ENCODE assay signal across 9 mouse cellular contexts in the genomic region with DNA sequence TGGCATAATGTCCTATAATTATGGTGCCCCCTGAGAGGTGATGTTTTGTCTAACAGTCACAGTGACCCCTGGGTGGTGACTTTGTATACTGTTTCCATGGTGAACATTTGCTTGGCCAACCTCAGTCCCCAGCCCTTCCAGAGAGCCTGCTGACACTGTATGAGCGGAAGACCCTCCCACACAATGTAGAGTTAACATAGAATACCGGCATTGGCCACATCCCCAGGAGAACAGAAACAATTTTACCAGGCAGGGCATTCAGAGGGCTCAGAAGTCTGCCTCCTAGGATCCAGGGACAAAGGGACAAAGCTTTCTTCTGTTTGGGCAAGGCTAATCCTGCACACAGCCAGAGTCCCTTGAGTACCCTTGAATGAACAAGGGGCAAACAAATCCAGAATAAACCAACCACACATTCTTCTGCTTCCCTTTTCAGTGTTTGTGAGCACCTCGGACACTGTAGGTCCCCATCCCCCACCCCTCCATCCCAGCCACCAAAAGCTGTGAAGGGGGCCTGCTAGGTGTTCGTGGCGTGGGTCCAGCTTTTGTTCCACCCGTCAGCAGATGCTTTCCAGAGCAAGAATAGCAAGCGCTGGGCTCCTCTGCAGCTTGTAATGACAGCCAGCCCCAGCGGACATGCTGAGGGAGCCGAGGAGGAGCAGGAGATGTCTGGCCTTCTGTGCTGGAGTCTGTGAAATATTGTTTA.
DNase-seq lines count a peak whose midpoint lies in the region; ATAC-seq and TF ChIP-seq lines count a peak whose summit lies in the region.
"Had no signal": no experiment of that assay in that cellular context is flagged by ENCODE, and none has a peak within 500 bp of the region (broad histone marks: within the 10 kb centered on the region; RNA-seq: fewer than 3 reads in every experiment).

No protein-coding gene starts in this region.

- no peaks in the 10 kb centered on the region for H3K27me3 ChIP-seq in intestine, embryonic 15.5 days (replicated peaks)
- peaks cover 6% of the 10 kb centered on the region; the same call in 1 of the 2 replicates for H3K27me3 ChIP-seq in midbrain, embryonic 12.5 days
- no peaks in the 10 kb centered on the region; the same call in 1 of the 2 replicates for H3K27me3 ChIP-seq in cerebellum, adult 2 months (ENCODE audit: control insufficient read depth, insufficient read depth, low read length)

- 0 out of 2 replicates have a peak overlapping the region, but pooled peaks have one; percentile 1 for H3K27ac ChIP-seq in intestine, embryonic 15.5 days
- peak overlapping the region; percentile 52; the same call in 1 of the 2 replicates for H3K27ac ChIP-seq in midbrain, embryonic 12.5 days (replicated peaks)
- H3K27ac ChIP-seq in cerebellum, adult 2 months (ENCODE audit: insufficient read depth, low read length), result no peak overlapping the region

- 29% methylated on average over 9 of the region's 9 CpGs for WGBS in intestine, embryonic 15.5 days
- 14% methylated on average over 9 of the region's 9 CpGs for WGBS in midbrain, embryonic 12.5 days
- WGBS in cerebellum, adult 2 months, result 25% methylated on average over 9 of the region's 9 CpGs

- intact Hi-C loops in gastrocnemius, postnatal 14 days (cut with DNase I; ENCODE audit: low total_unique reads), result no loop called here

- H3K4me1 ChIP-seq in intestine, embryonic 15.5 days (replicated peaks), result peaks cover 3% of the 10 kb centered on the region; the same call in 1 of the 2 replicates
- H3K4me1 ChIP-seq in midbrain, embryonic 12.5 days, result peaks cover 21% of the 10 kb centered on the region
- no peaks in the 10 kb centered on the region for H3K4me1 ChIP-seq in cerebellum, adult 2 months (ENCODE audit: control insufficient read depth, insufficient read depth, low read length)

- H3K4me3 ChIP-seq in intestine, embryonic 15.5 days (replicated peaks), result no peak overlapping the region
- no peak overlapping the region for H3K4me3 ChIP-seq in midbrain, embryonic 12.5 days
- no peak overlapping the region for H3K4me3 ChIP-seq in cerebellum, adult 2 months (replicated peaks; ENCODE audit: insufficient read depth, low read depth, low read length)

- H3K9ac ChIP-seq in intestine, embryonic 15.5 days, result no peak overlapping the region
- peak overlapping the region; percentile 28; the same call in 1 of the 2 replicates for H3K9ac ChIP-seq in midbrain, embryonic 12.5 days (replicated peaks)

- no peak for ATAC-seq in intestine, embryonic 15.5 days
- peak; percentile 70 for ATAC-seq in midbrain, embryonic 12.5 days (ENCODE audit: low FRiP score, low read depth)

- no peaks in the 10 kb centered on the region for H3K36me3 ChIP-seq in intestine, embryonic 15.5 days
- H3K36me3 ChIP-seq in midbrain, embryonic 12.5 days, result no peaks in the 10 kb centered on the region

- no peak for TF ChIP-seq CTCF in cerebellum, adult 2 months (IDR thresholded peaks at IDR 0.05; ENCODE audit: borderline replicate concordance, insufficient read depth, low read depth, low read length)

- no peaks in the 10 kb centered on the region for H3K9me3 ChIP-seq in intestine, embryonic 15.5 days
- H3K9me3 ChIP-seq in midbrain, embryonic 12.5 days, result no peaks in the 10 kb centered on the region

- no peak for TF ChIP-seq POLR2A in cerebellum, adult 2 months (IDR thresholded peaks at IDR 0.05; ENCODE audit: borderline replicate concordance, insufficient read depth, low read length)

- H3K4me2 ChIP-seq in intestine, embryonic 15.5 days (replicated peaks), result no peak overlapping the region
- H3K4me2 ChIP-seq in midbrain, embryonic 12.5 days (replicated peaks), result peak overlapping the region; percentile 13; the same call in 1 of the 2 replicates

- peak; percentile 4 for DNase-seq in adrenal gland, postnatal 14 days
- no peak for DNase-seq in adrenal gland, adult 2 months
- peak; percentile 33 for DNase-seq in embryo, embryonic 11 days
- no peak for DNase-seq in thymus, postnatal 25 days
- no peak for DNase-seq in cerebellum, adult 2 months
- DNase-seq in gastrocnemius, postnatal 14 days, result no peak
- DNase-seq: adrenal gland, postnatal 10 days had no signal

Comparison
In these comparisons a context has a peak if more than half of its experiments do, and no peak if none do; other contexts are left out.
1. DNase-seq: peak in adrenal gland, postnatal 14 days (single experiment) and embryo, embryonic 11 days (single experiment); none in adrenal gland, adult 2 months (single experiment), thymus, postnatal 25 days (single experiment), cerebellum, adult 2 months (0 of 2) and gastrocnemius, postnatal 14 days (single experiment).